Mouse (Mus musculus): Measurements from ENCODE around the gene Olfr1314. TPM values are rescaled to one million over a fixed set of nuclear protein-coding genes. Genes with fewer than 3 reads are reported as not detected.

The Olfr1314 gene
- not detected for polyA plus RNA-seq (2014; fragmentation: Illumina TruSeq; extraction: RNeasy Lipid Tissue Mini Kit (QIAGEN cat#74804); ENCODE audit: insufficient read depth, low read depth, low replicate concordance)

DNA sequence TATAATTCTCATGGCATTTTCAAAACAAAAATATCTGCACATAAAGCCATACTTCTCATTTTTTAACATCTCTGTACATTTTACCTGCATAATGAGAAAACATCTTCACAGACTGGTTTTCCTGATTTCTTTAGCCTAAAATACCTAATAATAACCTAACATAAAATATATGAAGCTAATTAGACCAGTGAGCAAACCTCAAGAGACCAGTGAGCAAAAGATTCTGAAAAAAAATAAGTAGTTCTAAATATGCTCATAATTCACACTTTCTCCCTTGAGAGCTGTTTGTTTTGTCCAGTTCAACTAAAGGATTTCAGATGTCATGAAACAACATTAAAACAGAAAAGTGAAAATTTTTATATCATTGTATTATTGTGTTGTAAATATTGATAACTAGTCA lies at the start of gene Olfr1314:
Gene Olfr1314, minus strand, starts transcription at position 101 of the 400 bp plus-strand sequence.

DNA sequence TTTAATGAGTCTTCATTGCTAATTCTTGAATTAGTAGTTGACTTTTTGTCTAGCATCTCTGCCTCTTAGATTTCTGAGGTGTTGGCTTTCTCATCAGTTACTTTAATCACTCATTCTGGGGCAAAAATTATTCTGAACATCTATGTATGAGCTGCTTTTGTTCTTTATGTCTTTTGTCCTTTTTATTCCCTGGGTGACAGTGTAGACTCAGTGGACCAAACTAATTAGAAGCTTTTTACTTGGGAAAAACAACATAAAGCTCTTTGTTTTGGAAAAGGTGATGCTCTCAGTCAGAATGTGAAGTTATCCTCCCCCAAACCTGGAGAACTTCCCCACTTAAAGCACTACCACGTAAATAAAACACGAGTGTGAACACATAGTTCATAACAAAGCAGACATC lies 43.4 kb upstream of the Olfr1314 start, which contains the start of gene Olfr1317:
Gene Olfr1317, plus strand, starts transcription at position 301 of the 400 bp plus-strand sequence.

DNA sequence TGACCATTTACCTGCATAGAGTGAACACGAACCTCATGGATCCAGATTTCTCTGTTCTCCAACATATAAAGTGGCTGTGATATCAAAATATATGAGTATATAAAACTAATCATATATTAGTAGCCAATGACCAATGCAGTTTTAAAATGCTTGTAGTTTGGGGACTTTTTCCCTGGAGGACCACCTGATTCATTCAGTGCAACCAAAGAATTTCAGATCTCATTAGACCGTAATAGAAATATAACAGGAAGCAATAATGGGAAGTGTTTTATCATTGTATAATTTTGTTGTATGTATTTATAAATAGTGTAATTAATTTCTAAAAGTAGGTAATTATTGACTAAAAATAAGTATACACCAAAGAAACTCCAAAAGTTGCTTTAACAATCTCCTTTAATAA lies 38.3 kb upstream of the Olfr1314 start, which contains the start of gene Olfr1316:
Gene Olfr1316, minus strand, starts transcription at position 101 of the 400 bp plus-strand sequence.

DNA sequence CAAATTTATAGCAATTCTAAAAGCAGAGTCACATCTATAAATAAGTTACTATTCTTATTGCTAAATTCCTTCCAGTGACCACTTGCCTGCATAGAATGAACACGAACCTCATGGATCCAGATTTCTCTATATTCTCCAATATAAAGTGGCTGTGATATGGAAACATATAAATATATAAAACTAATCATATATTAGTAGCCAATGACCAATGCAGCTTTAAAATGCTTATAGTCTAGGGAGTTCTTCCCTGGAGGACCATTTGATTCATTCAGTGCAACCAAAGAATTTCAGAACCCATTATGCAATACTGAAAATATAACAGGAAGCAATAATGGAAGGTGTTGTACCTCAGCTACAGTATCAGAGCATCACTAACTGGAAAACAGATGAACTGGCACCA lies 18.8 kb upstream of the Olfr1314 start, which contains the start of gene Olfr1315-ps1:
Gene Olfr1315-ps1, minus strand, starts transcription at position 101 of the 400 bp plus-strand sequence.

DNA sequence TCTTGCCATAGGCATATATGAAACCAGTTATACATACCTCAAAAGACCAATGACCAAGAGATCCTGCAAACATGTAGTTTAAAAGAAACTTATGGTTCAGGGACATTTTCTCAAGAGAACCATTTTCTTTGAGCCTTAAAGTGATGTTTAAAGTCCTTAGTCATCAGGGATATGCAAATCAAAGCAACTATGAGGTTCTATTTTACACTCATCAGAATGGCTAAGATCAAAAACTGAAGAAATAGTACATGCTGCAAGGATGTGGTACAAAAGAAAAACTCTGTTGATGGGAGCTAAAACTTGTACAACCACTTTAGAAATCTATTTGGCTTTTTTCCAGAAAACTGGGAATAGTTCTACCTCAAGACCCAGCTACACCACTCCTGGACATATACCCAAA lies 18.8 kb downstream of the Olfr1314 start, which contains the start of gene Olfr1313:
Gene Olfr1313, minus strand, starts transcription at position 101 of the 400 bp plus-strand sequence.

DNA sequence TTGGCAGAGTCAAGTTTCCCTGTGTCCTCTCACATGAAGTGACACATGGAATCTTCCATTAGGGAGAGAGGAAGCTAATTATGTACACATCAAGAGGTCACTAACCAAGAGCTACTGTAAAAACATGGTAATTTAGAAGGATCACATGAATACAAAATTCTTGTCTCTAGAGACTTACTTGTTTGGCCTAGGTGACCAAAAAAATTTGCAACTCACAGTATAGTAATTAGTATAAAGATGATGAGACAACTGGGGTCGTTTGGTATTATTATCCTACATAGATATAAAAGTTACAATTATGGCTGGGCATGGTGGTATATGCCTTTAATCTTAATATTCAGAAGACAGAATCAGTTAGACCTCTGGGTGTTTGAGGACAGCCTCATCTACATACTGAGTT lies 46.4 kb downstream of the Olfr1314 start, which contains the start of gene Olfr1312:
Gene Olfr1312, minus strand, starts transcription at position 101 of the 400 bp plus-strand sequence.

Other genes starting within 250 kb of the Olfr1314 start
- gene Olfr1305, start 219.6 kb downstream of the Olfr1314 start, polyA plus RNA-seq (2014; fragmentation: Illumina TruSeq; extraction: RNeasy Lipid Tissue Mini Kit (QIAGEN cat#74804); ENCODE audit: insufficient read depth, low read depth, low replicate concordance): not detected
- gene Olfr1306, start 180.5 kb downstream of the Olfr1314 start, polyA plus RNA-seq (2014; fragmentation: Illumina TruSeq; extraction: RNeasy Lipid Tissue Mini Kit (QIAGEN cat#74804); ENCODE audit: insufficient read depth, low read depth, low replicate concordance): not detected
- not detected for gene Olfr1307, start 147.3 kb downstream of the Olfr1314 start, polyA plus RNA-seq (2014; fragmentation: Illumina TruSeq; extraction: RNeasy Lipid Tissue Mini Kit (QIAGEN cat#74804); ENCODE audit: insufficient read depth, low read depth, low replicate concordance)
- not detected for gene Olfr1308, start 131.8 kb downstream of the Olfr1314 start, polyA plus RNA-seq (2014; fragmentation: Illumina TruSeq; extraction: RNeasy Lipid Tissue Mini Kit (QIAGEN cat#74804); ENCODE audit: insufficient read depth, low read depth, low replicate concordance)
- not detected for gene Olfr1309, start 106.5 kb downstream of the Olfr1314 start, polyA plus RNA-seq (2014; fragmentation: Illumina TruSeq; extraction: RNeasy Lipid Tissue Mini Kit (QIAGEN cat#74804); ENCODE audit: insufficient read depth, low read depth, low replicate concordance)
- not detected for gene Olfr1310, start 84.1 kb downstream of the Olfr1314 start, polyA plus RNA-seq (2014; fragmentation: Illumina TruSeq; extraction: RNeasy Lipid Tissue Mini Kit (QIAGEN cat#74804); ENCODE audit: insufficient read depth, low read depth, low replicate concordance)
- gene Olfr1311, start 72.4 kb downstream of the Olfr1314 start, polyA plus RNA-seq (2014; fragmentation: Illumina TruSeq; extraction: RNeasy Lipid Tissue Mini Kit (QIAGEN cat#74804); ENCODE audit: insufficient read depth, low read depth, low replicate concordance): not detected
- gene Olfr1312, start 46.5 kb downstream of the Olfr1314 start, polyA plus RNA-seq (2014; fragmentation: Illumina TruSeq; extraction: RNeasy Lipid Tissue Mini Kit (QIAGEN cat#74804); ENCODE audit: insufficient read depth, low read depth, low replicate concordance): not detected
- gene Olfr1313, start 18.9 kb downstream of the Olfr1314 start, polyA plus RNA-seq (2014; fragmentation: Illumina TruSeq; extraction: RNeasy Lipid Tissue Mini Kit (QIAGEN cat#74804); ENCODE audit: insufficient read depth, low read depth, low replicate concordance): not detected
- not detected for gene Olfr1315-ps1, start 18.7 kb upstream of the Olfr1314 start, polyA plus RNA-seq (2014; fragmentation: Illumina TruSeq; extraction: RNeasy Lipid Tissue Mini Kit (QIAGEN cat#74804); ENCODE audit: insufficient read depth, low read depth, low replicate concordance)
- not detected for gene Olfr1316, start 38.2 kb upstream of the Olfr1314 start, polyA plus RNA-seq (2014; fragmentation: Illumina TruSeq; extraction: RNeasy Lipid Tissue Mini Kit (QIAGEN cat#74804); ENCODE audit: insufficient read depth, low read depth, low replicate concordance)
- not detected for gene Olfr1317, start 43.5 kb upstream of the Olfr1314 start, polyA plus RNA-seq (2014; fragmentation: Illumina TruSeq; extraction: RNeasy Lipid Tissue Mini Kit (QIAGEN cat#74804); ENCODE audit: insufficient read depth, low read depth, low replicate concordance)
- not detected for gene Olfr1318, start 57.4 kb upstream of the Olfr1314 start, polyA plus RNA-seq (2014; fragmentation: Illumina TruSeq; extraction: RNeasy Lipid Tissue Mini Kit (QIAGEN cat#74804); ENCODE audit: insufficient read depth, low read depth, low replicate concordance)
- 12.9 TPM for gene Lpcat4, start 142.7 kb upstream of the Olfr1314 start, polyA plus RNA-seq (2014; fragmentation: Illumina TruSeq; extraction: RNeasy Lipid Tissue Mini Kit (QIAGEN cat#74804); ENCODE audit: insufficient read depth, low read depth, low replicate concordance)
- not detected for gene Nutm1, start 162.5 kb upstream of the Olfr1314 start, polyA plus RNA-seq (2014; fragmentation: Illumina TruSeq; extraction: RNeasy Lipid Tissue Mini Kit (QIAGEN cat#74804); ENCODE audit: insufficient read depth, low read depth, low replicate concordance)
- 89.4 TPM for gene Nop10, start 165.1 kb upstream of the Olfr1314 start, polyA plus RNA-seq (2014; fragmentation: Illumina TruSeq; extraction: RNeasy Lipid Tissue Mini Kit (QIAGEN cat#74804); ENCODE audit: insufficient read depth, low read depth, low replicate concordance)
- gene Slc12a6, start 169.0 kb upstream of the Olfr1314 start, polyA plus RNA-seq (2014; fragmentation: Illumina TruSeq; extraction: RNeasy Lipid Tissue Mini Kit (QIAGEN cat#74804); ENCODE audit: insufficient read depth, low read depth, low replicate concordance): 16.7 TPM
- not detected for gene Gm21985, start 169.5 kb upstream of the Olfr1314 start, polyA plus RNA-seq (2014; fragmentation: Illumina TruSeq; extraction: RNeasy Lipid Tissue Mini Kit (QIAGEN cat#74804); ENCODE audit: insufficient read depth, low read depth, low replicate concordance)